Mouse (Mus musculus) E14TG2a.4 (cell line): ENCODE measurements around the gene Gramd1b.
A peak's percentile ranks its signal among the peaks of the same experiment; 100 is the strongest.

Experiments
- H3K27me3 ChIP-seq: 2 replicates; pipeline ENCODE4 v1.6.1; 2014; ENCODE audit warnings: low read length, control low read depth; ENCODE audit not compliant: insufficient read depth
- H3K36me3 ChIP-seq: 2 replicates; pipeline ENCODE4 v1.6.1; 2014; ENCODE audit warnings: low read length, control low read depth; ENCODE audit not compliant: insufficient read depth
- H3K4me1 ChIP-seq: replicated peaks from 2 replicates; pipeline ENCODE4 v1.6.1; 2014; ENCODE audit warnings: low read depth, low read length, control low read depth
- H3K4me3 ChIP-seq: replicated peaks from 2 replicates; pipeline ENCODE4 v1.5.1; 2014; ENCODE audit warnings: mild to moderate bottlenecking, low read length
- H3K9me3 ChIP-seq: 2 replicates; pipeline ENCODE4 v1.6.1; 2014; ENCODE audit warnings: low read length, control low read depth
- CTCF ChIP-seq: conservative IDR thresholded peaks from 2 replicates; pipeline ENCODE4 v1.5.1; 2014; ENCODE audit warnings: low read length
- NANOG ChIP-seq: IDR thresholded peaks from 2 replicates; pipeline ENCODE4 v1.6.1; 2014; ENCODE audit warnings: borderline replicate concordance, low read length, mixed read lengths
- POU5F1 ChIP-seq: IDR thresholded peaks from 2 replicates; pipeline ENCODE4 v1.6.1; 2014; ENCODE audit warnings: low read length, borderline replicate concordance

Gene Gramd1b

GRCm38 (mm10) chr9:40537044-40537707 lies 6.0 kb upstream of the Gramd1b start:
- Histone ChIP-seq H3K27me3 (peaks cover 12% of the 10 kb centered on the region), H3K36me3 (no peaks in the 10 kb centered on the region), H3K4me1 (no peaks in the 10 kb centered on the region), H3K4me3 (no peak overlapping the region), H3K9me3 (no peaks in the 10 kb centered on the region)
- no peak for TF ChIP-seq CTCF
- no peak for TF ChIP-seq NANOG
- TF ChIP-seq POU5F1 = no peak

- H3K9me3 ChIP-seq = no peaks in the 10 kb centered on the region
- H3K27me3 ChIP-seq = peaks cover 56% of the 10 kb centered on the region
- H3K4me1 ChIP-seq = peaks cover 7% of the 10 kb centered on the region; the same call in 1 of the 2 replicates
- H3K36me3 ChIP-seq = no peaks in the 10 kb centered on the region
- peak overlapping the region; percentile 77 for H3K4me3 ChIP-seq
- TF ChIP-seq POU5F1 (no peak), NANOG (no peak), CTCF (no peak)
Observed at GRCm38 (mm10) chr9:40530536-40530935, 647 bp downstream of the Gramd1b start.

GRCm38 (mm10) chr9:40528733-40529132 lies 2.5 kb downstream of the Gramd1b start:
- Histone ChIP-seq H3K4me1 (peaks cover 7% of the 10 kb centered on the region; the same call in 1 of the 2 replicates), H3K36me3 (no peaks in the 10 kb centered on the region), H3K27me3 (peaks cover 56% of the 10 kb centered on the region), H3K4me3 (no peak overlapping the region), H3K9me3 (no peaks in the 10 kb centered on the region)
- TF ChIP-seq CTCF = no peak
- TF ChIP-seq NANOG = no peak
- no peak for TF ChIP-seq POU5F1

- TF ChIP-seq POU5F1 = no peak
- no peak for TF ChIP-seq CTCF
- TF ChIP-seq NANOG = no peak
Observed at GRCm38 (mm10) chr9:40526928-40527327, 4.3 kb downstream of the Gramd1b start.

GRCm38 (mm10) chr9:40522156-40522555 lies 9.0 kb downstream of the Gramd1b start:
- H3K4me1 ChIP-seq = no peaks in the 10 kb centered on the region
- no peaks in the 10 kb centered on the region for H3K36me3 ChIP-seq
- no peak for TF ChIP-seq NANOG
- TF ChIP-seq POU5F1 = no peak
- no peak for TF ChIP-seq CTCF
- no peak overlapping the region for H3K4me3 ChIP-seq
- peaks cover 6% of the 10 kb centered on the region; the same call in 1 of the 2 replicates for H3K27me3 ChIP-seq
- no peaks in the 10 kb centered on the region for H3K9me3 ChIP-seq

More at GRCm38 (mm10) chr9:40526928-40527327, 4.3 kb downstream of the Gramd1b start:
- Histone ChIP-seq H3K36me3 (no peaks in the 10 kb centered on the region), H3K27me3 (peaks cover 47% of the 10 kb centered on the region), H3K4me1 (peaks cover 7% of the 10 kb centered on the region; the same call in 1 of the 2 replicates), H3K4me3 (no peak overlapping the region), H3K9me3 (no peaks in the 10 kb centered on the region)

GRCm38 (mm10) chr9:40521097-40521496 lies 10.1 kb downstream of the Gramd1b start:
- Histone ChIP-seq H3K4me1 (no peaks in the 10 kb centered on the region), H3K27me3 (peaks cover 4% of the 10 kb centered on the region; the same call in 1 of the 2 replicates), H3K9me3 (no peaks in the 10 kb centered on the region), H3K36me3 (no peaks in the 10 kb centered on the region), H3K4me3 (no peak overlapping the region)
- TF ChIP-seq CTCF (no peak), POU5F1 (no peak), NANOG (no peak)

- Histone ChIP-seq H3K27me3 (no peaks in the 10 kb centered on the region), H3K4me3 (no peak overlapping the region), H3K9me3 (no peaks in the 10 kb centered on the region), H3K4me1 (no peaks in the 10 kb centered on the region), H3K36me3 (no peaks in the 10 kb centered on the region)
- TF ChIP-seq POU5F1 (no peak), CTCF (no peak), NANOG (no peak)
Observed at GRCm38 (mm10) chr9:40519294-40519693, 11.9 kb downstream of the Gramd1b start.

- TF ChIP-seq POU5F1 (no peak), CTCF (no peak), NANOG (no peak)
- Histone ChIP-seq H3K36me3 (no peaks in the 10 kb centered on the region), H3K9me3 (no peaks in the 10 kb centered on the region), H3K4me1 (no peaks in the 10 kb centered on the region), H3K4me3 (no peak overlapping the region), H3K27me3 (no peaks in the 10 kb centered on the region)
Observed at GRCm38 (mm10) chr9:40511970-40512369, 19.2 kb downstream of the Gramd1b start.

- Histone ChIP-seq H3K36me3 (no peaks in the 10 kb centered on the region), H3K9me3 (no peaks in the 10 kb centered on the region), H3K4me1 (no peaks in the 10 kb centered on the region), H3K4me3 (no peak overlapping the region), H3K27me3 (no peaks in the 10 kb centered on the region)
- TF ChIP-seq NANOG = no peak
- no peak for TF ChIP-seq POU5F1
- no peak for TF ChIP-seq CTCF
Observed at GRCm38 (mm10) chr9:40509479-40509878, 21.7 kb downstream of the Gramd1b start.
